Mouse (Mus musculus): ENCODE results near the gene Bud31.

- TF ChIP-seq POLR2A (IDR thresholded peaks at IDR 0.05; ENCODE audit: borderline replicate concordance, extremely low read depth, insufficient read depth, insufficient read length, poor library complexity, severe bottlenecking) (no peak), CTCF (IDR thresholded peaks at IDR 0.05; ENCODE audit: borderline replicate concordance, extremely low read depth, insufficient read depth, insufficient read length) (no peak)
Observed at GRCm38 (mm10) chr5:145191962-145192361, 51.8 kb downstream of the Bud31 start, which contains the start of gene Atp5j2.
